Mouse (Mus musculus): ENCODE results near the gene Frmd4a. TPM values are rescaled to one million over a fixed set of nuclear protein-coding genes. Genes with fewer than 3 reads are reported as not detected.

The Frmd4a gene
- polyA plus RNA-seq, 1 experiment from 2014 or later = 48.1 TPM

- Histone ChIP-seq H3K27me3 (replicated peaks; ENCODE audit: control insufficient read depth, insufficient read depth, low read length) (no peaks in the 10 kb centered on the region), H3K4me2 (ENCODE audit: low read length) (no peak overlapping the region), H3K36me3 (ENCODE audit: control insufficient read depth, insufficient read depth, low read length) (0 out of 2 replicates have a peak, but pooled peaks cover 3% of the 10 kb centered on the region), H3K9me3 (ENCODE audit: control insufficient read depth, low read length) (no peaks in the 10 kb centered on the region), H3K9ac (ENCODE audit: low read depth, low read length) (no peak overlapping the region), H3K4me1 (ENCODE audit: control insufficient read depth, insufficient read depth, low read depth, low read length) (peaks cover 28% of the 10 kb centered on the region), H3K27ac (ENCODE audit: low read depth, low read length) (no peak overlapping the region), H3K4me3 (ENCODE audit: low read length) (no peak overlapping the region)
- WGBS = 65% methylated on average over 5 of the region's 5 CpGs
- ATAC-seq = no peak
Measured at GRCm38 (mm10) chr2:4544360-4544759, 526.8 kb downstream of the Frmd4a start.

GRCm38 (mm10) chr2:4545261-4545660 is 527.7 kb downstream of the Frmd4a start:
- Histone ChIP-seq H3K9ac (ENCODE audit: low read depth, low read length) (no peak overlapping the region), H3K9me3 (ENCODE audit: control insufficient read depth, low read length) (no peaks in the 10 kb centered on the region), H3K36me3 (ENCODE audit: control insufficient read depth, insufficient read depth, low read length) (0 out of 2 replicates have a peak, but pooled peaks cover 3% of the 10 kb centered on the region), H3K27me3 (replicated peaks; ENCODE audit: control insufficient read depth, insufficient read depth, low read length) (no peaks in the 10 kb centered on the region), H3K4me3 (ENCODE audit: low read length) (no peak overlapping the region), H3K4me2 (ENCODE audit: low read length) (no peak overlapping the region), H3K4me1 (ENCODE audit: control insufficient read depth, insufficient read depth, low read depth, low read length) (peaks cover 28% of the 10 kb centered on the region), H3K27ac (ENCODE audit: low read depth, low read length) (no peak overlapping the region)
- ATAC-seq = no peak
- WGBS = 82% methylated on average over 6 of the region's 6 CpGs

DNA sequence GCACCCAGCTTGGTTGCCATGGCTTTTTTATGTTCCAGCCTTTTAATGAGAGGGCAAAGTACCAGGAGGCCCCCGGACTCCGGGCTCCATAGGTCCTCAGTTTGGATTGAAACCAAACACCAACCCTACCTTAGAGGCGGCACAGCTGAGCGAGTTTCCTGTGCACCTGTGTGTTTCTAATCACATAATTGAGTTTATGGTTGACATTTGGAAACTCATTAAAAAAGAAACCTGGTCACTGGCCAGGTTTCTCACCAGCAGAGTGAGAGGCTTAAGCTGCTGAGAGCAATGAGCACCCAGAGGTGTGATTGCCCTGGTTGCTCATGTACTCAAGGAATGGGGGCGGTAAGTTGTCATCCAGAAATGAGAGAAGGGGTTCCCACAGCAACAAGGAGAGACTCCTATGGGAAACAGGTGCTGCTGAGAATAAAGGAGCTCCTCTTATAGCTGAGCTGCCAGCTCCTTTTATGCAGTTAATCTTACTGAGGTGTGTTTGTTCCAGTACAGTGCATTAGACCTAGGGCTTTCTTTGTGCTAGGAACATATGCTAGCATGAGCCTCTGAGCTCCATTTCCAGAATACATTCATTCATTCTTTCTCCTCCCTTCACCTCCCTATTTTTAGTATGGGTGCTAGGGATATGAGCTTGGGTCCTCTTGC is 529.6 kb downstream of the Frmd4a start:
- peaks cover 18% of the 10 kb centered on the region for H3K4me1 ChIP-seq (ENCODE audit: control insufficient read depth, insufficient read depth, low read depth, low read length)
- no peak for ATAC-seq
- 86% methylated on average over 5 of the region's 5 CpGs for WGBS
- no peaks in the 10 kb centered on the region for H3K27me3 ChIP-seq (replicated peaks; ENCODE audit: control insufficient read depth, insufficient read depth, low read length)
- no peak overlapping the region for H3K9ac ChIP-seq (ENCODE audit: low read depth, low read length)
- H3K27ac ChIP-seq (ENCODE audit: low read depth, low read length) = no peak overlapping the region
- no peaks in the 10 kb centered on the region for H3K9me3 ChIP-seq (ENCODE audit: control insufficient read depth, low read length)
- H3K4me2 ChIP-seq (ENCODE audit: low read length) = no peak overlapping the region
- H3K36me3 ChIP-seq (ENCODE audit: control insufficient read depth, insufficient read depth, low read length) = peaks cover 10% of the 10 kb centered on the region; the same call in 1 of the 2 replicates
- H3K4me3 ChIP-seq (ENCODE audit: low read length) = no peak overlapping the region

DNA sequence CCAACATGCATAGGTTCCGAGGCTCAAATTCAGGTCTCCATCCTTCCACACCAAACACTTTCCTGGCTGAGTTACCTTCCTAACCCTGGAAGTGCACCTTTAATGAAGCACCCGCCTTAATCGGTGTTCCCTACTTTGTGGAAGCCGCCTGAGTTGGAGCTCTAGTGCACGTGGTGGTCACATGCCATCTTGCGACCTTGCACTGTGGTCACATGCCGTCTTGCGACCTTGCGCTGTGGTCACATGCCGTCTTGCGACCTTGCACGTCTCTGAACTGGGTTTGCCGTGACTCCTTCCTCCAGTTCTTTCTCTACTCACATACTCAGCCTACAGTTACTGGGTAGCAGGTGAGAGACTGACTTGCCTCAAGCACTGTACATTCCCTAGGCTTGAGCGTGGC is 531.8 kb downstream of the Frmd4a start:
- peaks cover 10% of the 10 kb centered on the region; the same call in 1 of the 2 replicates for H3K36me3 ChIP-seq (ENCODE audit: control insufficient read depth, insufficient read depth, low read length)
- H3K4me1 ChIP-seq (ENCODE audit: control insufficient read depth, insufficient read depth, low read depth, low read length) = peaks cover 4% of the 10 kb centered on the region; the same call in 1 of the 2 replicates
- no peaks in the 10 kb centered on the region for H3K9me3 ChIP-seq (ENCODE audit: control insufficient read depth, low read length)
- WGBS = 93% methylated on average over 14 of the region's 14 CpGs
- no peak overlapping the region for H3K27ac ChIP-seq (ENCODE audit: low read depth, low read length)
- no peak overlapping the region for H3K4me2 ChIP-seq (ENCODE audit: low read length)
- H3K9ac ChIP-seq (ENCODE audit: low read depth, low read length) = no peak overlapping the region
- no peak for ATAC-seq
- H3K4me3 ChIP-seq (ENCODE audit: low read length) = no peak overlapping the region
- H3K27me3 ChIP-seq (replicated peaks; ENCODE audit: control insufficient read depth, insufficient read depth, low read length) = no peaks in the 10 kb centered on the region

- no peak overlapping the region for H3K4me3 ChIP-seq (ENCODE audit: low read length)
- 88% methylated on average over 10 of the region's 10 CpGs for WGBS
- no peaks in the 10 kb centered on the region for H3K27me3 ChIP-seq (replicated peaks; ENCODE audit: control insufficient read depth, insufficient read depth, low read length)
- H3K36me3 ChIP-seq (ENCODE audit: control insufficient read depth, insufficient read depth, low read length) = peaks cover 10% of the 10 kb centered on the region; the same call in 1 of the 2 replicates
- no peaks in the 10 kb centered on the region for H3K9me3 ChIP-seq (ENCODE audit: control insufficient read depth, low read length)
- no peak for ATAC-seq
- H3K4me2 ChIP-seq (ENCODE audit: low read length) = no peak overlapping the region
- no peak overlapping the region for H3K27ac ChIP-seq (ENCODE audit: low read depth, low read length)
- no peak overlapping the region for H3K9ac ChIP-seq (ENCODE audit: low read depth, low read length)
- H3K4me1 ChIP-seq (ENCODE audit: control insufficient read depth, insufficient read depth, low read depth, low read length) = no peaks in the 10 kb centered on the region
Measured at GRCm38 (mm10) chr2:4550017-4550763, 532.7 kb downstream of the Frmd4a start.

DNA sequence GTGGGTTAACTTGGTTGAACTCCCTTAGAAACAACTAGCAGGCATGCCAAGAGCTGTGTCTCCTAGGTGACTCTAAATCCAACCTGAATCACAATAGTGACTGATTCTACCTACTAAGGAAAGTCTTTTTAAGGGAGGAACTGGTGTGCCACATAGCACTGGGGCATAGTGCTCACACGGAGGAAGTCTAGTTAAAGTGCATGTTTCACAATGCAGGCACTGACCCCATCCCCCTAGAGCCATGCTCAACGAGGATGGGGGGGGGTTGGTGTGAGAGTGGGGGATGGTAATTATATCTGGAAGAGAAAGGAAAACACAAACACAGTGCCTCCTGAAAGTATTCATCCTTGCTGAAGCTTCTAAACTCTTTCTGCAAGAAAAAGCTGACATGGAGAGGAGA is 533.9 kb downstream of the Frmd4a start:
- H3K4me2 ChIP-seq (ENCODE audit: low read length) = no peak overlapping the region
- peaks cover 7% of the 10 kb centered on the region; the same call in 1 of the 2 replicates for H3K36me3 ChIP-seq (ENCODE audit: control insufficient read depth, insufficient read depth, low read length)
- no peak overlapping the region for H3K4me3 ChIP-seq (ENCODE audit: low read length)
- no peak for ATAC-seq
- H3K27me3 ChIP-seq (replicated peaks; ENCODE audit: control insufficient read depth, insufficient read depth, low read length) = no peaks in the 10 kb centered on the region
- no peak overlapping the region for H3K9ac ChIP-seq (ENCODE audit: low read depth, low read length)
- no peaks in the 10 kb centered on the region for H3K9me3 ChIP-seq (ENCODE audit: control insufficient read depth, low read length)
- whole genome bisulfite sequencing = 16% methylated on average over 2 of the region's 2 CpGs
- H3K27ac ChIP-seq (ENCODE audit: low read depth, low read length) = no peak overlapping the region
- peaks cover 12% of the 10 kb centered on the region for H3K4me1 ChIP-seq (ENCODE audit: control insufficient read depth, insufficient read depth, low read depth, low read length)

DNA sequence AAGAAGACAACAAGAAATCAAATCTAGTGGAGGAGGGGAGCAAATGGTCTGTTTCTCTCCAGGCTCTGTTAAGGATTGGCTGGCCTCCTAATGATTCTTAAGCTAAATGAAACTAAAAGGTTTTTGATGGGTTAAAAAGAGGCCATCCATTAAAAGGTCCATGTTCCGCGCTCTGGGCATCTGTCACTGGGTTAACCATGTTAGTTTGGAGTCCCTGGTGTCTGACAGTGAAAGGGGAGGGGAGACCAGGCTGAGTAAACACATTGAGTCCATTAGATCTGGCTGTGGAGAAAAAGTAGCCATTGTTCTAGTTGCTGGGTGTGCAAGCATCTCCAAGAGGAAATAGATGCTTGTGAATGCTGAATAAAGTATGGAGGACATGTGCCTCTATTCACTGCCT is 534.3 kb downstream of the Frmd4a start:
- Histone ChIP-seq H3K4me1 (ENCODE audit: control insufficient read depth, insufficient read depth, low read depth, low read length) (peaks cover 17% of the 10 kb centered on the region), H3K4me3 (ENCODE audit: low read length) (no peak overlapping the region), H3K9ac (ENCODE audit: low read depth, low read length) (no peak overlapping the region), H3K36me3 (ENCODE audit: control insufficient read depth, insufficient read depth, low read length) (peaks cover 7% of the 10 kb centered on the region; the same call in 1 of the 2 replicates), H3K4me2 (ENCODE audit: low read length) (no peak overlapping the region), H3K27ac (ENCODE audit: low read depth, low read length) (no peak overlapping the region), H3K9me3 (ENCODE audit: control insufficient read depth, low read length) (no peaks in the 10 kb centered on the region), H3K27me3 (replicated peaks; ENCODE audit: control insufficient read depth, insufficient read depth, low read length) (no peaks in the 10 kb centered on the region)
- ATAC-seq = no peak
- 69% methylated on average over 2 of the region's 2 CpGs for WGBS

- peaks cover 7% of the 10 kb centered on the region; the same call in 1 of the 2 replicates for H3K36me3 ChIP-seq (ENCODE audit: control insufficient read depth, insufficient read depth, low read length)
- peaks cover 20% of the 10 kb centered on the region for H3K4me1 ChIP-seq (ENCODE audit: control insufficient read depth, insufficient read depth, low read depth, low read length)
- no peaks in the 10 kb centered on the region for H3K27me3 ChIP-seq (replicated peaks; ENCODE audit: control insufficient read depth, insufficient read depth, low read length)
- no peak overlapping the region for H3K27ac ChIP-seq (ENCODE audit: low read depth, low read length)
- ATAC-seq = no peak
- 87% methylated on average over 4 of the region's 4 CpGs for WGBS
- no peak overlapping the region for H3K4me3 ChIP-seq (ENCODE audit: low read length)
- no peak overlapping the region for H3K9ac ChIP-seq (ENCODE audit: low read depth, low read length)
- no peak overlapping the region for H3K4me2 ChIP-seq (ENCODE audit: low read length)
- H3K9me3 ChIP-seq (ENCODE audit: control insufficient read depth, low read length) = no peaks in the 10 kb centered on the region
Measured at GRCm38 (mm10) chr2:4552486-4552885, 535.0 kb downstream of the Frmd4a start.

DNA sequence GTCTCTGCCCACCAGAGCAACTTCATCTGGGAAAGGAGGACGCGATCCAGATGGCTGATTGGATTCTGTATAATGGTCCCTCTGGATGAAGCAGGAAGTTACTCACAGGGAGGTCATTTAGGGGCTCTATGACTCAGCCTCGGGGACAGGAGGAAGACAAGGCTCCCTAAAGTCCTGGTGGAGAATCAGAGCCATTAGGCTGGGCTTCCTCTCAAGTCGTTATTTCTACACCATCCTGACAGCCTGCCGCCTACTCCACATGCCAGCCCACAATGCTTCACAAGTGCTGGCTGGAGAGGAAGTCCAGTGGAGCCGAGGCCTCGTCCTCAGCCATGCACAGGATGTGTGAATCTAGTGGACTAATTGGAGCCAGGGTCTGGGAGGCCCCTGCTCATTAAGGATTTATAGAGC is 537.7 kb downstream of the Frmd4a start:
- H3K27ac ChIP-seq (ENCODE audit: low read depth, low read length) = no peak overlapping the region
- no peak for ATAC-seq
- no peak overlapping the region for H3K4me3 ChIP-seq (ENCODE audit: low read length)
- H3K9me3 ChIP-seq (ENCODE audit: control insufficient read depth, low read length) = no peaks in the 10 kb centered on the region
- peaks cover 7% of the 10 kb centered on the region; the same call in 1 of the 2 replicates for H3K36me3 ChIP-seq (ENCODE audit: control insufficient read depth, insufficient read depth, low read length)
- H3K9ac ChIP-seq (ENCODE audit: low read depth, low read length) = no peak overlapping the region
- 46% methylated on average over 7 of the region's 7 CpGs for whole genome bisulfite sequencing
- no peak overlapping the region for H3K4me2 ChIP-seq (ENCODE audit: low read length)
- H3K27me3 ChIP-seq (replicated peaks; ENCODE audit: control insufficient read depth, insufficient read depth, low read length) = no peaks in the 10 kb centered on the region
- H3K4me1 ChIP-seq (ENCODE audit: control insufficient read depth, insufficient read depth, low read depth, low read length) = peaks cover 38% of the 10 kb centered on the region
